Mouse (Mus musculus): ENCODE results near the gene Itpr1. TPM values are rescaled to one million over a fixed set of nuclear protein-coding genes. Genes with fewer than 3 reads are reported as not detected.

Itpr1 gene
- polyA plus RNA-seq, 1 experiment: 37.7 TPM

DNA sequence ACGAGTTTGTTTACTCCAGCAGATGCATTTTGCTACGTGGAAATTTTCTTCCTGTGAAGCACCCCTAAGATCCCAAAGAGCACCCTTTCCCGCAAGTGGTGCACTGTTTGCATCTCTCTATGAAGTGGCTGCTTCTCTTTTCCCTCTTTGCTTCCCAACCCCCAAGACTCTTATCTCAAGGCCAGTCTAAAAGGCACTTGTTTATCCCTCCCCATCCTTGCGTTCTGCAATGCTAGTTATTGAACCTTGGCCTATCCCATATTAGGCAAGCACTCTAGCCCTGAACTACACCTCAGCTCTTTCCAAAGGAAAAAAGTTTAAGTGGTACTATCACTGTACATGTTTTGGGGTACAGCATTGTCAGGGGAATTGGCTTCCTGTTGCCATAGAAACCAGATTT is 198.3 kb downstream of the Itpr1 start:
- WGBS: 58% methylated on average over 4 of the region's 4 CpGs
- H3K4me1 ChIP-seq (ENCODE audit: control insufficient read depth, insufficient read depth, low read length): no peaks in the 10 kb centered on the region; the same call in none of the 2 replicates
- TF ChIP-seq POLR2A (IDR thresholded peaks at IDR 0.05; ENCODE audit: borderline replicate concordance, extremely low read depth, low read depth, low read length) (no peak), CTCF (IDR thresholded peaks at IDR 0.05; ENCODE audit: insufficient read depth, low read length) (no peak)
- DNase-seq: no peak
- H3K4me3 ChIP-seq (replicated peaks; ENCODE audit: extremely low read depth, low read depth, low read length): no peak overlapping the region

- peak; percentile 24 for DNase-seq
- no peak overlapping the region for H3K4me3 ChIP-seq (replicated peaks; ENCODE audit: extremely low read depth, low read depth, low read length)
- TF ChIP-seq POLR2A (IDR thresholded peaks at IDR 0.05; ENCODE audit: borderline replicate concordance, extremely low read depth, low read depth, low read length) (no peak), CTCF (IDR thresholded peaks at IDR 0.05; ENCODE audit: insufficient read depth, low read length) (no peak)
- WGBS: 68% methylated on average over 8 of the region's 8 CpGs
- no peaks in the 10 kb centered on the region; the same call in none of the 2 replicates for H3K4me1 ChIP-seq (ENCODE audit: control insufficient read depth, insufficient read depth, low read length)
Observed at GRCm38 (mm10) chr6:108413006-108413405, 200.1 kb downstream of the Itpr1 start.

DNA sequence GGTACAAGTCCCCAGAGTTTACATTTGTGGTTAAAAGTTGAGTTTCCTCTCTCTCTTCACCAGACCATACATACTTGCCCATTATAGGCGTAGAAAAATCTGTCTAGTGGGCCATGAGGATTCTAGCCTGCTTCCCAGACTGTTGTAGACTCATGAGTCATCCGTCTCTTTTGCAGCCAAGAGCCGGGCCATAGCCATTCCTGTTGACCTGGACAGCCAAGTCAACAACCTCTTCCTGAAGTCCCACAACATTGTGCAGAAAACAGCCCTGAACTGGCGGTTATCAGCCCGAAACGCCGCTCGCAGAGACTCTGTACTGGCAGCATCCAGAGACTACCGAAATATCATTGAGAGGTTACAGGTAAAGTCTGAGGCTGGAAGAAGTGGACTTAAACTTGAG is 200.7 kb downstream of the Itpr1 start:
- H3K4me3 ChIP-seq (replicated peaks; ENCODE audit: extremely low read depth, low read depth, low read length): no peak overlapping the region
- no peak for DNase-seq
- WGBS: 80% methylated on average over 9 of the region's 9 CpGs
- TF ChIP-seq CTCF (IDR thresholded peaks at IDR 0.05; ENCODE audit: insufficient read depth, low read length) (no peak), POLR2A (IDR thresholded peaks at IDR 0.05; ENCODE audit: borderline replicate concordance, extremely low read depth, low read depth, low read length) (no peak)
- H3K4me1 ChIP-seq (ENCODE audit: control insufficient read depth, insufficient read depth, low read length): no peaks in the 10 kb centered on the region; the same call in none of the 2 replicates

DNA sequence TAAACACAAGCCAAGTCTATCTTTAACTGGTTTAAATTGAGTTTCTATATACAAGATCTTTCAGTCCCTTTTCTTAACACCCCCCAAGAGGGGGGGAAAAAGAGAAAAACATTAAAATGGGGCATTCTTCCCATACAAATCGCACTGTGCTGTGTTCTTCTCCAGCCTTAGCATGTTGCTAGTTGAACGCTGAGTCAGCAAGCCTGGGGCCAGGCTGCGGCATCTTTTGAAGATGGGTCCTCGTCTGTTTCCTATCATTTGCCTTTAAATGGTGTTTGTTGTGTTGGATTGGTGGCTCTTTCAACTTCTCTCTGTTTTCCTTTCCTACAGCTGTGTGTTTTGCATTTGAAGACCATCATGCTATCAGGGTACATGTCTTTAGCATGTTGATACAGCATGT is 203.0 kb downstream of the Itpr1 start:
- TF ChIP-seq POLR2A (IDR thresholded peaks at IDR 0.05; ENCODE audit: borderline replicate concordance, extremely low read depth, low read depth, low read length): no peak
- TF ChIP-seq CTCF (IDR thresholded peaks at IDR 0.05; ENCODE audit: insufficient read depth, low read length): no peak
- 90% methylated on average over 4 of the region's 4 CpGs for WGBS
- no peak for DNase-seq
- no peaks in the 10 kb centered on the region; the same call in 1 of the 2 replicates for H3K4me1 ChIP-seq (ENCODE audit: control insufficient read depth, insufficient read depth, low read length)
- no peak overlapping the region for H3K4me3 ChIP-seq (replicated peaks; ENCODE audit: extremely low read depth, low read depth, low read length)

- TF ChIP-seq POLR2A (IDR thresholded peaks at IDR 0.05; ENCODE audit: borderline replicate concordance, extremely low read depth, low read depth, low read length) (no peak), CTCF (IDR thresholded peaks at IDR 0.05; ENCODE audit: insufficient read depth, low read length) (peak; percentile 93)
- Histone ChIP-seq H3K4me1 (ENCODE audit: control insufficient read depth, insufficient read depth, low read length) (no peaks in the 10 kb centered on the region; the same call in 1 of the 2 replicates), H3K4me3 (replicated peaks; ENCODE audit: extremely low read depth, low read depth, low read length) (no peak overlapping the region)
- 33% methylated on average over 8 of the region's 8 CpGs for WGBS
- DNase-seq: peak; percentile 55
Observed at GRCm38 (mm10) chr6:108417508-108417907, 204.6 kb downstream of the Itpr1 start.

DNA sequence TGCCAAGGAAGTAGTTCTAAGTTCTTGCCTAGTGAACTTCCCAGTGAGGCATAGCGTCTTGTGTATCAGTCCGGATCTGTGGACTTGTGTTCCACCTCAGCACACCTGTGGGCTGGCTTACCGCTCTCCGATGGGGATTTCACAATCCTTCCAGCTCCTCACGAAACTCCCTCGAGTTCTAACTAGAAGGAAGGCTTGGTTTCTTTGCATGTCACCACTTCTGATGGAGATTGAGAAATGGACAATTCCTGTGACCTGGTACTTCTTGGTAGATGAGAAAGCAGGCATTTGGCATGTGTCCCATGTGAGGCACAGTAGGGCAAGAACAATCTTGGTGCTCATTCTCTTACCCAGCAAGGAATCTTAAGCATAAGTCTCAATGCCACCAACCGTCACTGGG is 205.3 kb downstream of the Itpr1 start:
- WGBS: 72% methylated on average over 7 of the region's 7 CpGs
- DNase-seq: no peak
- Histone ChIP-seq H3K4me1 (ENCODE audit: control insufficient read depth, insufficient read depth, low read length) (no peaks in the 10 kb centered on the region), H3K4me3 (replicated peaks; ENCODE audit: extremely low read depth, low read depth, low read length) (no peak overlapping the region)
- TF ChIP-seq CTCF (IDR thresholded peaks at IDR 0.05; ENCODE audit: insufficient read depth, low read length) (no peak), POLR2A (IDR thresholded peaks at IDR 0.05; ENCODE audit: borderline replicate concordance, extremely low read depth, low read depth, low read length) (no peak)

- no peak for DNase-seq
Observed at GRCm38 (mm10) chr6:108424749-108425584, 212.1 kb downstream of the Itpr1 start.

DNA sequence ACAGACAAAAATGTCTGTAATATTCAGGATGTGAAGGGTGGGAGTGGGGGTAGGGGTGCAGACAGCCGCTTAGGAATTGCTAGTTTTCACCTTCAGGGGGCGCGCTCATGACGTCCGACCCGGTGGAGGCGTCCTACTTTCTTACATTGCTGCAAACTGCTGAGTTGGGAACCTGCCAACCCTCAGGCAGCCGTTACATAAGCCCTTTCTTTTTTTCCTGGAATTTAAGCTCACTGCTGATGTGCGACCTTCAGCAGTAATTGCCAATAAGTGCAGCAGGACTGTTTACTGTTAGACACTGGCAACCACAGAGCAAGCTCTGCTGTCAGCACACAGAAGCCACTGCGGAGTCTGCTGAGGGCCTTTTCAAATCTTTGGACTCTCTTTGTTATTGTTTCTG is 213.9 kb downstream of the Itpr1 start:
- peak; percentile 76 for DNase-seq
- peaks cover 8% of the 10 kb centered on the region for H3K4me1 ChIP-seq (ENCODE audit: control insufficient read depth, insufficient read depth, low read length)
- TF ChIP-seq CTCF (IDR thresholded peaks at IDR 0.05; ENCODE audit: insufficient read depth, low read length) (peak; percentile 60), POLR2A (IDR thresholded peaks at IDR 0.05; ENCODE audit: borderline replicate concordance, extremely low read depth, low read depth, low read length) (no peak)
- H3K4me3 ChIP-seq (replicated peaks; ENCODE audit: extremely low read depth, low read depth, low read length): no peak overlapping the region
- 3% methylated on average over 10 of the region's 10 CpGs for WGBS

More at GRCm38 (mm10) chr6:108424749-108425584, 212.1 kb downstream of the Itpr1 start:
- WGBS: 67% methylated on average over 9 of the region's 9 CpGs
- H3K4me1 ChIP-seq (ENCODE audit: control insufficient read depth, insufficient read depth, low read length): peaks cover 8% of the 10 kb centered on the region
- no peak for TF ChIP-seq CTCF (IDR thresholded peaks at IDR 0.05; ENCODE audit: insufficient read depth, low read length)
- TF ChIP-seq POLR2A (IDR thresholded peaks at IDR 0.05; ENCODE audit: borderline replicate concordance, extremely low read depth, low read depth, low read length): no peak
- H3K4me3 ChIP-seq (replicated peaks; ENCODE audit: extremely low read depth, low read depth, low read length): no peak overlapping the region

GRCm38 (mm10) chr6:108428383-108428782 is 215.5 kb downstream of the Itpr1 start:
- TF ChIP-seq CTCF (IDR thresholded peaks at IDR 0.05; ENCODE audit: insufficient read depth, low read length) (no peak), POLR2A (IDR thresholded peaks at IDR 0.05; ENCODE audit: borderline replicate concordance, extremely low read depth, low read depth, low read length) (no peak)
- peaks cover 8% of the 10 kb centered on the region for H3K4me1 ChIP-seq (ENCODE audit: control insufficient read depth, insufficient read depth, low read length)
- no peak overlapping the region for H3K4me3 ChIP-seq (replicated peaks; ENCODE audit: extremely low read depth, low read depth, low read length)
- DNase-seq: no peak
- 77% methylated on average over 3 of the region's 3 CpGs for WGBS

GRCm38 (mm10) chr6:108429950-108430349 is 217.1 kb downstream of the Itpr1 start:
- WGBS: 93% methylated on average over 8 of the region's 8 CpGs
- H3K4me3 ChIP-seq (replicated peaks; ENCODE audit: extremely low read depth, low read depth, low read length): no peak overlapping the region
- DNase-seq: no peak
- TF ChIP-seq POLR2A (IDR thresholded peaks at IDR 0.05; ENCODE audit: borderline replicate concordance, extremely low read depth, low read depth, low read length) (no peak), CTCF (IDR thresholded peaks at IDR 0.05; ENCODE audit: insufficient read depth, low read length) (no peak)
- peaks cover 8% of the 10 kb centered on the region for H3K4me1 ChIP-seq (ENCODE audit: control insufficient read depth, insufficient read depth, low read length)

All from lung, adult 2 months (tissue).